Mouse (Mus musculus): ENCODE measurements around the gene Tead2. TPM values are rescaled to one million over a fixed set of nuclear protein-coding genes. Genes with fewer than 3 reads are reported as not detected.

Tead2 gene
- total RNA-seq, 2 experiments from 2014 or later, result 0.51 TPM; not detected in 1

DNA sequence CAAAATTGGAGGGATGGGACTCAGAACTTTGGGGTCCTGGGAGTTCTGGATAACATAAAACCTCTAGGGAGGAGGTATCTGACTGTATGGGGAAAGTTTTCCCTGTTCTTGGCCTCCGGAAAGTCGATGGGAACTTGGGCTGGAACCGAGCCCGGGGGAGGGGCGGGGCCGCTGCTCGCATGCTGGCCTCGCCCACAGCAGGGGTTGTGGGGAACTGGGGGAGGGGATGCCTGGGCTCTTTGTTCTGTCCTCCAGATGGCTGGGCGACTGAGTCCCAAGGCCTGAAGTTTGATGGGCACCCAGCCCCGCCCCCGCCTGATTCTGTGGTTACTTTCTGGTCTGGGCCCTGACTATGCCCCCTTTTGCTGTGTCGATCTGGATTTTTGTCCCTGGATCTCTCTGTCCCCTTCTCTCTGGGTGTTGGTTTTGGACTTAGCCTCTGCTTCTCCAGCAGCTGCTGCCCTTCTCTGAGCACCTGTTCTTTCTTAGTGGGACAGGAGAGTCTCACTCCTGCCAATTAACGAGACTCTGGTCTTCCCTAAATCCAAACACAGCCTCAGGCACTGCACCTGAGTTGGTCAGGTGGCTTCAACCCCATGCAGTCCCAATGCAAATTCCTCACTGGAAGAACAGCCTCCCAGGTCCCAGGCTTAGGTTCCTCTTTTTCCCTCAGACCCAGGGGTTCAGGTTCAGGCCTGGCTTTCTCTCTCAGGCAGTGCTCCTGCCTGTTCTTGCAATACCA lies 1.1 kb downstream of the Tead2 start:
- ATAC-seq (replicated peaks; ENCODE audit: low FRiP score, poor library complexity, severe bottlenecking), result no peak

DNA sequence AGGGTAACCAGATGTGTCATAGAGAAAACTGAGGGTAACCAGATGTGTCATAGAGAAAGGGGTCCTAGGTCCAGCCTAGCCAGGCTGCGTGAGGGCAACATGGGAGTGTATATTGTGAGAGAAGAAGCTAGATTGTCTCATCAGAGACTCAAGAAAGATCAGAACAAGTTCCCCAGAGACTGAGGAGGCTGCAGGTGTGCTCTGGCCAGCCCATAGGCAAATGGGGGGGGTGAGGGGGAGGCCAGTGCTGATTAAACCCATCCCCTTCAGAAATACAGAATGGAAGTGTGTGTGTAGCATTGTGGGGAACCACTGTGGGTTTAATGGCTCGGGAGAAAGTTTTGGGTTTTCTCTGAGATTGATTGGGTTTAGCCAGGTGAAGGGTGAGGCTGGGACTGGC lies 6.1 kb downstream of the Tead2 start:
- no peak for ATAC-seq (replicated peaks; ENCODE audit: low FRiP score, poor library complexity, severe bottlenecking)

DNA sequence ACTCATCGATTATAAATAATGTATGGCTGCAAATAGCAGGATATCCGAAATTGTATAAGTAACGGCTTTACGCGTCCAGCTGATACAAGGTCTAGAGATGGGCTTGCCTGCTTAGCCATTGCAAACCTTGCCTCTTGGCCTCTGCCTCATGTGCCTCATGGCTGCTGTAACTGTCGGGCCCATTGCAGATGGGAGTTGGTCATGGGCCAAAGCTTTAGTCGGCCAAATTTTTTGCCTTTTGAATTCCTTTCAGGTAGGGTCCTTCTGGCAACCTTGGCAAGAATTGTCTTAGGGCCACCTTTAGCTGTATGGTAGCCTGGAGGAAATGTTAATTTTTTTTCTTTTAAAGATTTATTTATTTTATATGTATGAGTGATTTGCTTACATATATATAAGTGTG lies 9.3 kb downstream of the Tead2 start:
- no peak for ATAC-seq (replicated peaks; ENCODE audit: low FRiP score, poor library complexity, severe bottlenecking)

GRCm38 (mm10) chr7:45226421-45226820 lies 10.9 kb downstream of the Tead2 start:
- no peak for ATAC-seq (replicated peaks; ENCODE audit: low FRiP score, poor library complexity, severe bottlenecking)

DNA sequence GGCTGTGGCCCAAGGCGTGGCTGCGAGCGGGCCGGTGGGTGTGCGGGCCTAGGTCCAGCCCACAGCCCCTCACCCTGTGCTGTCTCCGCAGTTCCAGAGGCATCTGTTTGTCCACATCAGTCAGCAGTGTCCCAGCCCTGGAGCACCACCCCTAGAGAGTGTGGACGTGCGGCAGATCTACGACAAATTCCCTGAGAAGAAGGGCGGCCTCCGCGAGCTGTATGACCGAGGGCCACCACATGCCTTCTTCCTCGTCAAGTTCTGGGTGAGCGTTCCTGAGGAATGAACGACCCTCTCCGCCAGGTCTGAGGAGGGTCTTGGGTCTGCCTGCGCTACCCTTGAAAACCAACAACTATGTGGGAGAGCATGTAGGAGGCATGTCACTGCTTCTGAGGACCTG lies 13.0 kb downstream of the Tead2 start:
- no peak for ATAC-seq (replicated peaks; ENCODE audit: low FRiP score, poor library complexity, severe bottlenecking)

GRCm38 (mm10) chr7:45229046-45229445 lies 13.5 kb downstream of the Tead2 start:
- ATAC-seq (replicated peaks; ENCODE audit: low FRiP score, poor library complexity, severe bottlenecking), result no peak

DNA sequence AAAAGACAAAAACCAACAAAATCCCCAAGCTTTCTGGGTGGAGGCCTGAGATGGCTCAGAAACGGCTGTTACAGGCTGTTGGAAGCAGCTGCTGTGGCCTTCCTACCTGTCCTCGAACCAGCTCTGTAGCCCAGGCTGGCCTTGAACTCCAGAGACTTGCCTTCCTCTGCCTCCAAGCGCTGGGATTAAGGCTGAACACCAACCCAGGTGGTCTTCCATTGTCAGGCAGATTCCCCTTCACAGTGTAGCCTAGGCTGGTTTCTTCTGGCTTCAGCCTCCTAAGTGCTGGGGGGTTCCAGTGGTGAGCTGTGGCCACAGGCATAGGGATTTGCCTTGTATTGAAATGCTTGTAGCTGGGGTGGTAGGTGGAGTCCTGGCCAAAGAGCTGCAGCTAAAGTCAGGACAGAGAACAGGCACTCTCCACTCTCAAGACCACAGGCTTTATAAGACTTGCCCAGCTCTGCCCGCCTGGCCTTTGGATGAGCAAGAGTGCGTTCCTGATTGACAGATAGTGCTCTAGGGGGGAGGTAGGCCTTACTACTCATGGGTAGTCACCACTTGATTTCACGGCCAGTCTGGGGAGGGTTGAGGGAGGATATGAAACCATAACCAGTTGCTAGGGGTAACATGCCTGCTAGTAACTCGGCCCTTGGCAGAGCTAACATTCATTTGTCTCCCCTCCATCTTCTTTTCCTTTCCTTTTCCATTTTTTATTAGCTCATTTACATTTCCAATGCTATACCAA lies 14.1 kb downstream of the Tead2 start:
- no peak for ATAC-seq (replicated peaks; ENCODE audit: low FRiP score, poor library complexity, severe bottlenecking)

- no peak for ATAC-seq (replicated peaks; ENCODE audit: low FRiP score, poor library complexity, severe bottlenecking)
Observed at GRCm38 (mm10) chr7:45231192-45231591, 15.6 kb downstream of the Tead2 start.

DNA sequence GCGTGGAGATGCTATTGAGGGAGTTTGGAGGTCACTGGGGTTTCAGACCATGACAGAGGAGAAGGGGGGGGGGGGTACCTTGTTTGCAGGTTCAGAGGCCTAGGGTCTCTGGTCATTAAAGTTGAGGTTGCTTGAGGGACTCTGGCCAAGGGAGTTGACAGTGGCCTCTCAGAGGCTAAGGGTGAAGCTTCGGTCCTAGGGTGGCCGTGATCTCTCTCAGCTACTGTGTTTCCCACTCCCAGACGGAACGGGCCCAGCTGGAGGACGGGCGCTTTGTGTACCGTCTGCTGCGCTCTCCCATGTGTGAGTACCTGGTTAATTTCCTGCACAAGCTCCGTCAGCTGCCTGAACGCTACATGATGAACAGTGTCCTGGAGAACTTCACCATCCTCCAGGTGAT lies 16.4 kb downstream of the Tead2 start:
- ATAC-seq (replicated peaks; ENCODE audit: low FRiP score, poor library complexity, severe bottlenecking), result no peak

DNA sequence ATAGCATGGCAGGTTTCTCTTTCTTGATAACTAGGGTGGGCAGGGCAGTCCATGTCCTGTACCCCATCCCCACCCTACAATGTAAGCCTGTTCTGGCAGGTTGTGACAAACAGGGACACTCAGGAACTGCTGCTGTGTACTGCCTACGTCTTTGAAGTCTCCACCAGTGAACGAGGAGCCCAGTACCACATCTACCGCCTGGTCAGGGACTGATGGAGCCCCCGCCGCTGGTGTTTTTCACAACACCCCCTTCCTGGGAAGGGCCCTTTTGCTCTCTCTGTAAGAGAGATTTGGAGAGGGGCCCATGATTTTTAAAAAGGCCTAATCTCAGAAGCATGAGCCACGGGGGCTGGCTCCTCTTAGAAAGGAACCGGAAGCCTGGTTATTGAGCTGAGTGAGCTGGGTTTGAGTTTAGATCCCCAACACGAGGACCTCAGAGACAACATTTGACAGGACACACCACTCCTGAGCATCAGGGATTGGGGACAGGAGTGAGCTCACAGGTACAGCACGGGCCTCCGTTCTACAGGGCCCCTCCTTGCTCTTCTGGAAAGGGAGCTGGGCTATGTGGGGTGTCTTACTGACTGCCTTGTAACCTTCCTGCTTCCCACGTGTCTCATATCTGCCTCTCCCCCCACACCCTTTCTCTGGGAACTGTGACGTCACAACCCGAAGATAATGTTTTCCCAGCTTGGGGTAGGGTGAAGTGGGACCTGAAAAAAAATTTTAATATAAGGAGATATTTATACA lies 17.3 kb downstream of the Tead2 start:
- ATAC-seq (replicated peaks; ENCODE audit: low FRiP score, poor library complexity, severe bottlenecking), result no peak

- ATAC-seq (replicated peaks; ENCODE audit: low FRiP score, poor library complexity, severe bottlenecking), result no peak
Observed at GRCm38 (mm10) chr7:45233580-45234332, 18.2 kb downstream of the Tead2 start.

DNA sequence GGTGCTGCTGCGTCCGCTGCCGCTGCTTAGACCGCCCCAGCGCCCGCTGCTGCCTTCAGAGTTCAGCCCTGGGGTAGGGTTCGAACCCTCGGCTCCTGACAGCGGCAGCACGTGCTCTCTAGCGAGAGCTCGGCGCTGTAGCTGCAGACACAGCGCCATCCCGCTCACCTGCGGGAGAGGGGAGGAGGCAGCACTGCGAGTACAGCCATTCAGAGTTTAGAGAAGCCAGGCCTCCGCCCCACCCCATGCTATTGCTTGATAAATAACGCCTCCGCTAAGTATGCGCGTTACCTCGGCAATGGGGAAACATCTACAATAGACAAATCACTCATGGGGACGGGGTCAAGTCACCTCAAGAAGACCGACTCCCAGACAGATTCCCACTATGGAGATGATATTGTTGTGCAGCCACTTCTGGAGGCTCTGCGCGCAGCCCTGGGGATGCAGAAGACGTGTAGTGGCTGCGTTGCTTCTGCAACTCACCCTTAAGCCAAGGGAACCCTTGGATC lies 18.8 kb downstream of the Tead2 start:
- ATAC-seq (replicated peaks; ENCODE audit: low FRiP score, poor library complexity, severe bottlenecking), result no peak

GRCm38 (mm10) chr7:45234922-45235571 lies 19.5 kb downstream of the Tead2 start:
- no peak for ATAC-seq (replicated peaks; ENCODE audit: low FRiP score, poor library complexity, severe bottlenecking)

DNA sequence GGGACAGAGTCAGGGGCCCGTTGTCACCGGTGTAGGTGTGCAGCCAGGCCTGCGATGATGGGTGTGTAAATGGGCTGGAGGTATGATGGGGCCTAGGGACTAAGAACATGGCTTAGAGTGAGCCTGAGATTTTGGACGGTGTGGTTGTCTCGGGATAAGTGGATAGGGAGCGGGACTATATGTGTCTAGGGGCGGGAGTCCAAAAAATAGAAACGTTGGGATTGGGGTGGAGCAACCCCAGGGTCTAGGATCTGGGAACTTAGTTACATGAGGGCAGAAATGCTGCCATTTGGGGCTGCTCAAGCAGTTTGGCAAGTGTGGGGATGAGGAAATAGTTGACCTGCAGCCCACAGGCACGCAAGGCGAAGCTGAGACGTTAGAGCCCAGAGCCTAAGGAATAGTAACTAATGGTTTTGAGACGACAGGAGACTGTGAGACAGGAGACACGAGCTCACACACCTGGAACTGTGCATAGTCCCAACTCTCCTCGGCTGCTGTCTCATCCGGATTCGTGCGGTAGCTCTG lies 20.2 kb downstream of the Tead2 start:
- no peak for ATAC-seq (replicated peaks; ENCODE audit: low FRiP score, poor library complexity, severe bottlenecking)

DNA sequence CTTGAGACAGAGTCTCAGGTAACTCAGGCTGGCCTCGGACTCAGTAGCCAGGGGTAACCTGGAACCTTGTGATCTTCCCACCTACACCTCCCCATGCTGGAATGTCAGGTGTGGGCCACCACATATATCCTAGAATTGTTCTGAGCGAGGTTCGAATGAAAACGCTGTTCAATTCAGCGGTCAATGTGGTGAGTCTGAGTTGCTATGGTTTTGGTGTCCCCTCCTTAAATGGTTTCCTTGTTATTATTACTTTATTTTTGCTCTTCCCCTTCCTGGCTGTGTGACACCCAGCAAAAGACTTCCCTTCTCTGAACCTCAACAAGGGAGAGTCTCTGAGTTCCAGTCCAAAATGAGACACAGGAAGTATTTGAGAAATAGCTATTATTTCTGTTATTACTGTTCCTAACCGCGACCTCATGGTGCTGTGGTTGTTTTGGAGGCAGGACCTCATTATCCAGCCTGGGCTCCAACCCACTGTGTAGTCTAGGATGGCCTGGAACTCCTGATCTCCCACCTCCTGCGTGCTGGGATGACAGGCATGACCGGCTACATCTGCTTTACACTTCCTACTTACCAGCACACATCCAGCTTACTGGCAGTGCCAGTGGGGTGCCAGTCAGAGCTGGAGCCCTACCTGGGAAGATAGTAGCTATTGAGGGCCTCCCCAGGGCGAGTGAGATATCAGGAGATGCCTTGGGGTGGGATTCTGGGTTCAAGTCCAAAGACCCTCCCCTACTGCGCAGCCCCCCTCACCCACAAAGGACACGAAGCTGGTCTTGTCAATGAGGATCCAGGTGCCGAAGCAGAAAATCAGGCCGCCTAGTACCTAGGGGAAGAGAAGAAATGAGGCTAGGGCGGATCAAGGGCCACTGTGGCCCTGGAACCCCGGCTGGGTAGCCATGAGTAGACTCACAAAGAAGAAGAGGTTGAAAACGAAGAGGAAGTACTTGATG lies 22.5 kb downstream of the Tead2 start:
- ATAC-seq (replicated peaks; ENCODE audit: low FRiP score, poor library complexity, severe bottlenecking), result 0 out of 2 replicates have a peak, but pooled peaks have one; percentile 4

GRCm38 (mm10) chr7:45238723-45239496 lies 23.4 kb downstream of the Tead2 start, which contains the start of gene Cd37:
Gene Cd37, minus strand, starts transcription at chr7:45239115.
- ATAC-seq (replicated peaks; ENCODE audit: low FRiP score, poor library complexity, severe bottlenecking), result peak; percentile 83

GRCm38 (mm10) chr7:45240109-45240508 lies 24.6 kb downstream of the Tead2 start:
- ATAC-seq (replicated peaks; ENCODE audit: low FRiP score, poor library complexity, severe bottlenecking), result no peak
